Mouse (Mus musculus) layer of hippocampus, postnatal 14 days (tissue): Measurements from ENCODE around the gene Tex22. TPM values are rescaled to one million over a fixed set of nuclear protein-coding genes. Genes with fewer than 3 reads are reported as not detected.

Experiments
- DNase-seq, 2 experiments: peaks; one replicate each; pipeline ENCODE4 v3.0.0; 2021 to 2022; ENCODE audit warnings: low spot score in 2 of 2, mixed read lengths in 1 of 2
- microRNA-seq, 2 experiments: library from miRNA; unstranded; fragments of <30 nt; microRNA quantifications; one replicate each; pipeline ENCODE4 v1.2.0; 2021
- total RNA-seq, 2 experiments: library from RNA; stranded (reverse); gene quantifications; 2 replicates each; pipeline ENCODE4 v1.2.3; 2021

The Tex22 gene
- total RNA-seq, 2 experiments from 2014 or later, result 0.51 TPM; not detected in 1

DNA sequence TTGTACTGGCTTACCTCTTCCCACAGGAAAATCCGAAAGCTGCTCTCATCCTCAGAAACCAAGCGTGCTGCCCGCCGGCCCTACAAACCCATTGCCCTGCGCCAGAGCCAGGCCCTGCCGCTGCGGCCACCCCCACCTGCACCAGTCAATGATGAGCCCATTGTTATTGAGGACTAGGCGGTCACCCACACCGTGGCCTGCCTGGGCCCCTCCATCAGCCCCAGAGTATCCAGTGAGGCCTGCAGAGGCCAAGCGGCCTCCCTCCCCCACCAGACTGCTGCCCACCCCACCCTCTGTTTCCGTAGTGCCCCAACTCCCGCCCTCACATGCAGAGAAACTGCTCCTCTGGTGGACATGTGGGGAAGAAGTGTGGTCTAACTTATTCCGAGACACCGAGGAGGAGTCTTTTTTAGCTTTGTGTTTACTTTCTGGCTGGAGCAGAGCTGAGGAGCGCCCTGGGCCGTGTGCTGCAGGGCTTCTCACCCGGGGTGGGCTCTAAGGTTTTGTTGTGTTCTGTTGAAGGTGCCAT is 62.3 kb downstream of the Tex22 start:
- DNase-seq, result no peak

DNA sequence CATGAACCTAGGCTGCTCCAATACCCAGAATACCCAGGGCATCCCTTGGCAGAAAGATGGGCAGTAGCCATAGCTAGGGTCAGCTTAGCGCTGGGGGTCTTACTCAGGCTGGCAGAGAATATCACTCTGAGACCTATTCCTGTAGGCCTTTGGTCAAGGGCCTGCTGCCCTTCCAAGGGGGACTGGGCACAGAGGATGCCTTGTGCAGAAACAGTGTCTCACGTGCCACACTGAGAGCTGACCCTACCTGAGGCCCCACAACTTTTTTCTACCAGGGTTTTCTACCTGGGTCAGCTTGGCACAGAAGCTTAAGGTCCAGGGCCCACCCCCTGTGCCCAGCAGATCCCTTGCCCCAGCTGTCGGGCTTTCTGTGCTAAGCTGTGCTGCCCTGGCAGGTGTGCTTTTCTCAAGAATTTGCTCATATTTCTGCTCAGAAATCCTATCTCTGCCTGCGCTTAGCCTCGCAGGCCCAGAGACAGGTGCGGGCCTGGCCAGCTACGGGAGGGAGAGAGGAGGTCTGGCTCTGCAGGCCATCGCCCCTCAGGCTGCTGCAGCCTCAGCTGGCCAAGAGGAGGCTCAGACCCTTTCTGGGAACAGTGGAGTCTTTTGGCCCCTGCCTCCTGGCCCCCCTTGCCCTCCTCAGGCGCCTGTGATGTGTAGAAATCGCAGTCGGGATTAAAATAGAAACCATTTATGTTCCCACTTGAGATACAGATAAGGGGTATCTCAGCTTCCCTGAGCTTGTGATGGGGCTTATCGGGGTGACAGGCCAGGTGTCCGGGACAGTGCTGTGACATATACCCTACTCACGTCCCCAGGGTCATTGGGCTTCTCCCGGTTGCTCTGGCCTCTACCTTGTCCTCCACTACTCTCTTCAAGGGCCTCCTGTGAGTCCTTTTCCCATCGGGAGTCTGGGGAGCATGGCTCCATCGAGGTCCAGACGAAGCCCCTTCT is 63.2 kb downstream of the Tex22 start:
- DNase-seq, result no peak

DNA sequence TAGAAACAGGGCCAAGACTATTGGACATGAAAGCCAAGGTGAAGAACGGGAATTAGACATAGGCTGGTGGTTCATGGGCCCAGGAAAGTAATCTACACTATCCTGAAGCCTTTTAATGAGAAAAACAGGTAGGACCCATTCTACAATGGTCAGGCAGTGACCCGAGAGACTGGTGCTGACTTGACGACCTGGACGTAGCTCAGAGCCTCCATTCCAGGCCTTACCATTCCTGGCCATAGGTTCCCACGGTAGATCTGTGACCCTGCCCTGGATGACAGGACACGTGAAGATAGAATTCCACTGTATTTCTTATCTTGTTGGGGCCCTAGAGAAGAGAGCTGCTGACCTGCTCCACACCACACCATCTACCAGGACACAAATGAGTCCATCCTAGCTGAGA is 64.0 kb downstream of the Tex22 start:
- no peak for DNase-seq

Small RNA genes lying within 50 kb of the gene (microRNA-seq; reads per million reads assigned to microRNA genes)
- 0 reads per million in 2 experiments for gene Gm44471

Other genes with a start within 250 kb of the Tex22 start
- gene Cdca4, start 245.1 kb upstream of the Tex22 start, total RNA-seq, result 1 to 10 TPM; 8.1 to 9.2 TPM
- not detected for gene Gpr132, start 206.3 kb upstream of the Tex22 start, total RNA-seq
- 10 to 100 TPM; 45.2 to 50.8 TPM for gene Jag2, start 144.7 kb upstream of the Tex22 start, total RNA-seq
- 10 to 100 TPM in 1 of 2 experiments, 1 to 10 TPM in 1; 7.5 to 11.1 TPM for gene Nudt14, start 132.4 kb upstream of the Tex22 start, total RNA-seq
- 10 to 100 TPM; 47.1 to 47.2 TPM for gene Btbd6, start 98.0 kb upstream of the Tex22 start, total RNA-seq
- 10 to 100 TPM; 51.2 to 58.9 TPM for gene Brf1, start 73.8 kb upstream of the Tex22 start, total RNA-seq
- gene Pacs2, start 60.0 kb upstream of the Tex22 start, total RNA-seq, result 100 to 1,000 TPM; 121 TPM
- 10 to 100 TPM; 84.2 to 85.2 TPM for gene Mta1, start 23.8 kb downstream of the Tex22 start, total RNA-seq
- gene Crip2, start 65.7 kb downstream of the Tex22 start, total RNA-seq, result 100 to 1,000 TPM; 118 TPM
- gene Crip1, start 71.8 kb downstream of the Tex22 start, total RNA-seq, result 10 to 100 TPM in 1 of 2 experiments, 1 to 10 TPM in 1; 9.2 to 19.5 TPM
- 1 to 10 TPM; 2.3 to 2.7 TPM for gene Tedc1, start 81.9 kb downstream of the Tex22 start, total RNA-seq
- 10 to 100 TPM; 23.2 to 24.0 TPM for gene Tmem121, start 111.4 kb downstream of the Tex22 start, total RNA-seq